Mouse (Mus musculus) lung, adult 2 months (tissue): Measurements from ENCODE around the gene Olfr159.
A peak's percentile ranks its signal among the peaks of the same experiment; 100 is the strongest.

Experiments used
- CTCF ChIP-seq: fragments of 200-500 bp; IDR thresholded peaks from 2 replicates; pipeline ENCODE4 v1.5.1; 2011; ENCODE audit warnings: mild to moderate bottlenecking, low read length, control low read depth; ENCODE audit not compliant: insufficient read depth
- POLR2A ChIP-seq: fragments of 200-500 bp; IDR thresholded peaks from 2 replicates; pipeline ENCODE4 v1.6.1; 2011; ENCODE audit warnings: low read depth, mild to moderate bottlenecking, control low read depth, low read length, borderline replicate concordance; ENCODE audit errors: extremely low read depth

DNA sequence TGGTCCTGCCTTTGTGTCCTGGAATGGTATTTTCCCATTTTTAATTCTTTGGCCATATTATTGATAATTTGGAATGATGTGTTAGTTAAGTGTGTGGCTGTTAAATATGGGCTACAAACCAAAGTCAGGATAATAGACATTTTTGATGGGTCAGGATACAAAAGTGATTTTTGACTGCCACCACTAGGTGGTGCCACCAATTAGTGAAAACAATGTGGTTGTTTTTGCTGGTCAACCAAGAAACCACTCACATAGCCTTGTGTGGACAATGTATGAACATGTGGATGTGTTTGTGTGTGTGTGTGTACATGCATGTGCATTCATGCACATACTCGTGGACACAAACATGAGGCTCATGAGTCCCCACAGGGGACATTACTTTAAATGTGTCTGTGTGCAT, 46.0 kb downstream of the Olfr159 start:
- TF ChIP-seq CTCF (peak; percentile 28; the same call in 1 of the 2 replicates), POLR2A (no peak)
